Mouse (Mus musculus) cerebellum, adult 8-10 months (tissue): ENCODE measurements around the gene Ctnnb1.
"Not testable (repeated sequence)": the region's sequence is repeated elsewhere in the genome, so short reads cannot be mapped to it uniquely, and the experiment has no call there.

Experiments used
- DNase-seq: peaks from one replicate; pipeline ENCODE4 v3.0.0; 2022

Ctnnb1 gene

GRCm38 (mm10) chr9:120929081-120929480, at the start of gene Ctnnb1:
Ctnnb1 (plus strand) TSS chr9:120929216.
- no peak for DNase-seq

DNA sequence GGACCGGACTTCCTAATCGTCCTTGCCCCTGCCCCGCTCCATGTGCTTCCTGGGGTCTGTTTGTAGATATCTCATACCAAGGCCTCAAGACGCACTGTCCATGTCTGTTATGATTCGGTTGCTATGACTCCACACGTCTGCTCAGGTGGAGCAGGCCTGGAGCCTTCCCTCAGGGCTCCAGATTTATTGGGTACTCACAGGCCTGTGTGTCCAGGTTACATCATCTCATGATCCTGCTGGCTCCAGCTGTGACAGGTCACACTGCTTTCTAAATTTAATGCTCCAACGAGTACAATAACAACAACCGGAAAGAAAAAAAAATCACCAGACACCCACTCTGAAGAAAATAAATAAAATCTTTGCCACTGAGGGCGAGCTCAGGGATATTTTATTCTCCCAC, 48.7 kb upstream of the Ctnnb1 start:
- DNase-seq = no peak

DNA sequence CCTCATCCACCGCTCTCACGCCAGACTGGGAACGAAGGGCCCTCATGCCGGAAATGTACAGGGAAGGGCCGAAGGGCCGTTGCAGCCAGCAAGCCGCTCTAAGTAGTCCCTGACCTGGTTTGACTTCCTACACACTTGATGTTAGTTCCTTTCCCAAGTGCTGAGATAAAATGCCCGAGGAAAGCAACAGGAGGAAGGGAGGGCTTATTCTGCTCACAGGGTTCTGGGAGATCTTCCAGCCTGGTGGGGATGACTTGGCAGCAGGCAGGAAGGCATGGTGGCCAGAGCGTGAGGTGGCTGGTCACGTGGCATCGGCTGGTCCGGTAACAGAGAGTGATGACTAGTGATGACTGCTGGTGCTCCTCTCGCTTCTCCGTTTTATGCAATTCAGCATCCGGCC, 47.9 kb upstream of the Ctnnb1 start:
- DNase-seq = peak; percentile 27

DNA sequence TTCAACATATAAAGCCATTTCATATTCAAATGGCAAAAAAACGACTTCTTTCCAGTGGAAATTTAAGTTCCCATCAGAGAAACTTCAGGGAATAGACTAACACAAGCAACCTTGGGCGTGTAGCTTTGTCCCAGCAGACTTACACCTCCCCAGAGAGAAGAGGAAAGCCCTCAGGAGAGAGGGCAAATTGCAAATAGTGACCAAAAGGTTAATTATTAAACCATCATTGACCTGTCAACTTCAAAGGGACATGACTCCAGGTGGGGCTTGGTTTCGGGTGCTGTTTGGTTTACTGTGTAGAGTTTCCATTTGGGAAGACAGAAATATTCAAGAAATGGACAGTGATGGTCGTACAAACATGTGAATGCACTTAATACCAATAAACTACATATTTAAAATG, 47.2 kb upstream of the Ctnnb1 start:
- no peak for DNase-seq

DNA sequence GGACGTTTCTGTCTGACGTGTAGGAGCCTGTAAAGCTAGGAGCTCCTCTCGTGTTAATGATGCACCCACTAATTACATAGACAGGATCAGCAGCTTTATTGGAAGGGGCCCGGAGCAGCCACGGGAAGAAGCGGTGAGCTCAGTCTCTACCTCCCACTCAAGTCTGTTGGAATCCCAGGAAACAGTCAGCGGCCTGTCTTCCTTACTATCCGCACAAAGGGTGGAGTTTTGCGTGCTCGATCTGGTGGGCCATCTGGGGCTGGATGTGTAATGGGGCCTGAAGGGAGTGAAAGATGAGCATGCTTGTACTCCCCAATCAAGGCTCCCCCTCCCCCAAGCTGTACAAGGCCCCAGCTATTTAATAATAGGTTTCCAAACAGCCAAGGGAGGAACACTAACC, 44.3 kb upstream of the Ctnnb1 start:
- DNase-seq = no peak

GRCm38 (mm10) chr9:120887631-120888030, 41.4 kb upstream of the Ctnnb1 start:
- DNase-seq = no peak

- no peak for DNase-seq
Measured at GRCm38 (mm10) chr9:120893435-120893834, 35.6 kb upstream of the Ctnnb1 start.

GRCm38 (mm10) chr9:120893971-120894370, 35.0 kb upstream of the Ctnnb1 start:
- no peak for DNase-seq

DNA sequence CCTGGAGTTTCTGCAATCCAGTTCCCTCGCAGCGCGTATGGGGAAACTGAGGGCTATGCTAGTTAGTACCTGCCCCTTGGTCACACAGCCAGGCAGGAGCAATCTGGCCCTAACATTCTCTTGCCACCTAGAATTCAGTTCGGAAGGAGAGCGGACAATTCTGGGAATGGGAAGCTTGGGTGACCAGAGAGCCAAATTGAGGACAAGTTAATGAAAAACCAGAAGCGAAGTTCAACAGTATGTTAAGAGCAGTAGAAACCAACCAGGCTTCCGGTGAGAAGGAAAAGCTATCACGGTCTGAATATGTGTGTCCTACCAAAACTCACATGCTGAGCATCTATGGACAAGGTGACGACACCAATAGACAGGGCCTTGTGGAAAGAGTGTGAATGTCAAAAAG, 34.6 kb upstream of the Ctnnb1 start:
- no peak for DNase-seq

DNA sequence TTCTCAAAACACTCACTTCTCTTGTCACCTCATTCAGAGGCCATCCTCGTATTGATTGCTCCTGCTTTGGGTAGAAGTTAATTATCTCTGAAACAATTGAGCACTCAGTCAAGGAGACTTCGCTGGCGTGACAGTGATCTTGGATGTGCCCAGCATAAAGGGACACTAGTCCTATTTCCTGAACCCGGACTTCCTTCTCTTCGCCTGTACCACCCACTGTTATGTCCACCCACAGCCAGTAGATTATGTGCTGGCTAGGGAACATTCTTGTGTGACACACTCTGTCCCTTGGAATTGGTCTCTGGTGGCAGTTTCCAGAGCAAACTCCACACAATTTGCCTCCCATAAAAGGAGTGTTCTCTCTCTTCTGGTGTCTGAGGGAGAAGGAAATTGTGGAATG, 32.5 kb upstream of the Ctnnb1 start:
- no peak for DNase-seq

- no peak for DNase-seq
Measured at GRCm38 (mm10) chr9:120897269-120897668, 31.7 kb upstream of the Ctnnb1 start.

DNA sequence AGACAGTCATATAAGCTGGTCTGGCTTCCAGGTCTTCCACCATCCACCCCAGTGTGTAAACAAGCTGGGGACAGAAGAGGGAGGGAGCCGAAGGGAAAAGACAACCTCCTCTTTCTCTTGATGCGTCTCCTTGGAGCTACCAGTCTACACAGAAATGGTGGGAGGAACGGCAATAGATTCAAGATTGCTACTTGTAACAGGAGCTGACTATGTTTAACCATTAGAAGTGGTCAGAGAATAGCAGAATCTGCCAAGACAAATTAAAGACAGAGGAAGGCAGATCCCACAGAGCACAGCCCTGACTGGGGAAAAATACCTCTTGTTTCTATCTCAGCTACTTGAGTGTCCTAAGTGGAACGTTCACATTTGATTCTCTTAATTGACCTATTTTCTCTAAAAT, 29.2 kb upstream of the Ctnnb1 start:
- DNase-seq = no peak

- DNase-seq = no peak
Measured at GRCm38 (mm10) chr9:120900338-120901274, 28.4 kb upstream of the Ctnnb1 start.

DNA sequence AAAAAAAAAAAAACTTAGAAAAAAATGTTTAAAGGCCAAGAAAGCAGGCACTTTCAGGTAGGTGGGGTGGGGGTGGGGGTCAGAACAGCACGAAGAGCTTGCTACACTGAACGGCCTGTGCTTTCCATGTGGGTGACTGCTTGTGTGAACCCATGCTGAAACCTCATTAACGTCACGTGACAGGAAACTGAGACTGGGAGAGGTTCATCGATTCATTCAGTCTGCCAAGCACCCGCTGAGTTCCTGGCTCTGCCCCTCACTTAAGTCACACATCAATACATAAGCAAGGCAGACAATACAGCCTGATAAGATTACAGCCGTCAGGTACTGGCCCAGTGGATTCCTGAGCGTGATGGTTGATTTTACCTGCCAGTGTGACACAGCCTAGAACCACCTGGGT, 26.5 kb upstream of the Ctnnb1 start:
- DNase-seq = no peak

- DNase-seq = no peak
Measured at GRCm38 (mm10) chr9:120908461-120908860, 20.6 kb upstream of the Ctnnb1 start.

GRCm38 (mm10) chr9:120913152-120913551, 15.9 kb upstream of the Ctnnb1 start:
- DNase-seq = no peak

- no peak for DNase-seq
Measured at GRCm38 (mm10) chr9:120914429-120914828, 14.6 kb upstream of the Ctnnb1 start.

DNA sequence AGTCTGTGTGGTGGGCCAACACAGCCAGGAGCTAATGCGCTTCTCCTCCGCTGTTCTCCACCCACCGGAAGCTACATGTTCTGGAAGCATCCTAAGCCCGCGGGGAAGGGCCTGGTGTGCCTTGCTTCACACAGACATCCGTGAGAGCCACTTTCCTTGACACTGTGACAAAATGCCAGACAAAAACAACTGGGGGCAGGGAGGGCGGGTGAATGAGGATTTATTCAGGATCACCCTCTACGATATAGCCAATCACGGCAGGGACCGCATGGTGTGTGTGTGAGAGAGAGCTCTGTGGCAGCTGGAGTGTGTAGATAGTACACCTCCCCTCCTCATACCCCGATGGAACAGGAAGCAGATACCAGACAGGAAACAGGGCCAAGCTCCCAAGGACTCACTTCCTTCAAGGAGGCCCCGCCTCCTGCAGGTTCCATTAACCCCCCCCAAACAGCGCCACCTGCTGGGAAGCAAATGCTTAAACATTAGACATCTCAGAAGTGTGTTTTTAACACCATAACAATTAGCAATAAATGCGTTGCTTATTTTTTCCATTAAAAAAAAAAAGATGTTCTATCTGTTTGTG, 14.0 kb upstream of the Ctnnb1 start:
- DNase-seq = no peak

GRCm38 (mm10) chr9:120917619-120918018, 11.4 kb upstream of the Ctnnb1 start:
- DNase-seq = not testable (repeated sequence)

DNA sequence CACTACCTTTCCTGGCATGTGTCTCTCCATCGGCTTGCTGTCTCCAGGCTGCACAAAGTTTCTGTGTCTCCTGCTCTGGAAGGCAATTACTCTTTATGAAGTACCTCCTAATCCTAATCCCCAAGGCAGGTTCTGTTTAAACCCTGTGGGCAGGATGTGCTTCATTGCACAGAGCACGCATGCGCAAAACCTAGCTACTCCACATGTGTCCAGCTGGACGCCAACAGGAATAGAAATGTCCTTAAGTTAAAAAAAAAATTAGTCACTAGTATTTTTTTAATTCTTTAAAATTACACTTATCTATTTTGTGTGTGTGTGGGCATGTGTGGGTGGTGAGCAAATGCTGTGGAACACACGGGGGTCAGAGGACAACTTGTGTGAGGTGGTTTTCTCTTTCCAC, 10.8 kb upstream of the Ctnnb1 start:
- no peak for DNase-seq

DNA sequence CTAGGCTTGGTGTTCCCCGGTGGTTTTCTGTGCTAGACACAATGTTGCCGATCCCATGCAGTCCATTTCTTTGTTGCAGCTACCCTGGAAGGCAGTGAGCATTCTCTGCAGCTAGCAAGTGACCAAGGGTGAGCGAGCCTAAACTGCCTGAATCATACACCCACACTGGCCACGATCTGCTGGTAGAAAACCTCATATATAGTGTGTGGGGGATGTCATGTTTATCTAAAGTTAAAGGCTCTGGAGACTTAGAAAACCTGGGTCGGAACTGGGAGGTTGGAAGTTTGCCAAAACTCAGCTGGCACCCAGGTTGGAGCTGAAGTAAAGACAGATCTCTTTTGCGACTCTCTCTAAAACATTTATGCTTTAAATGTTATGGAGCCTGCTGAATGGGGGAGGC, 10.4 kb upstream of the Ctnnb1 start:
- no peak for DNase-seq

- no peak for DNase-seq
Measured at GRCm38 (mm10) chr9:120919130-120919529, 9.9 kb upstream of the Ctnnb1 start.

DNA sequence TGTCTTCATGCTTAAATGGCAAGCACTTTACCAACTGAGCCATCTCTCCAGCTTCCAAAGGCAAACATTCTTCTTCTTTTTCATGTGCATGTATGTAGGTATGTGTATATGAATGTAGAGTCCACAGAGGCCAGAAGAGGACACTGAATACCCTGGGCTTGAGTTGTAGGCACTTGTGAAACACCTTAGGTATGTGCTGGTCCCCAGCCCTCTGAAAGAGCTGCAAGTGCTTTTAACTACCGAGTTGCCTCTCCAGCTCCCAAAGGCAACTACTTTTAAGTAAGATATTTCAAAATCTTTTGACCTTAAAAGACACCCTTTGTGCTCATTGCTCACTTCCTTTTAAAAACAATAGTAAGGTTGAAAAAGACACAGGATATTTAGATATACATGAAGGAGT, 2.9 kb upstream of the Ctnnb1 start:
- DNase-seq = no peak

- DNase-seq = no peak
Measured at GRCm38 (mm10) chr9:120926939-120927606, 1.9 kb upstream of the Ctnnb1 start.
